Mouse (Mus musculus) thymus, adult 2 months (tissue): ENCODE measurements around the gene Usp45.

Experiments used
- CTCF ChIP-seq: fragments of 200-500 bp; IDR thresholded peaks from 2 replicates; pipeline ENCODE4 v1.5.1; 2012; ENCODE audit warnings: mild to moderate bottlenecking, control low read depth, low read length, moderate library complexity, borderline replicate concordance; ENCODE audit not compliant: control insufficient read depth, poor library complexity, insufficient read depth; ENCODE audit errors: extremely low read depth
- POLR2A ChIP-seq: fragments of 200-500 bp; IDR thresholded peaks from 2 replicates; pipeline ENCODE4 v1.6.1; 2012; ENCODE audit warnings: mild to moderate bottlenecking, low read length, control low read depth, moderate library complexity; ENCODE audit not compliant: control insufficient read depth, poor library complexity, insufficient read depth; ENCODE audit errors: extremely low read depth

DNA sequence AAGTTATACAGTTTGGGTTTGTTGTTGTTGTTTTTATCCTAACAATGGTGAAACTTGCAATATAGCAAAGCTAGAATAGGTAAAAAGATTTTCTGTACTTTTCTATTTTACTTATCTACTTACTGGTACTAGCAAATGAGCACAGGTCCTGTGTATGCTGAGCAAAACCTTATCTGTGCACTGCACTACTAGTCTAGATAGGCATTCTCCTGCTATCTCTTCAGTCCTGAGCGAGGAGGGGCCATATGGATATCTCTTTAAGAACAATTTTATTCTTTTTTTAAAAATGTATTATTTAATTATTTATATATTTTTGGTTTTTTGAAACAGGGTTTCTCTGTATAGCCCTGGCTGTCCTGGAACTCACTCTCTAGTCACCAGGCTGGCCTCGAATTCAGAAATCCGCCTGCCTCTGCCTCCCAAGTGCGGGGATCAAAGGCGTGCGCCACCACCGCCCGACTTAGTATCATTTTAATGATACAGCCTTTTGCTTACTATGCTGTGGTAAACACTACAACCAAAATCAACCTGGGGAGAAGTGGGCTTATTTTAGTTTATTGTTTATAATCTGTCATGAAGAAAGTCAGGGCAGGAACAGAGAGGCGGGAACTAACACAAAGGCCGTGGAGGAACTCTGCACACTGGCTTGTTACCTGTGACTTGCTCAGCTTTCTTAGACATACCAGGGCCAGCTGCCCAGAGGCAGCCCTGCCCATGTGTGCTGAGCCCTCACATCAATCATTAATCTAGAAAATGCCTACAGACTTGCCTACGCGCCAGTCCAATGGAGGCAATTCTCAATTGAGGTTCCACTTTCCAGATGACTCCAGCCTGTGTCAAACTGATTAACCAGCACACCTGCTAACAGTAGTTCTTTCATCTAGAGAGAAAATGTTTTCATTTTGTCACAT lies 14.1 kb downstream of the Usp45 start:
- TF ChIP-seq POLR2A (no peak), CTCF (no peak)
